Mouse (Mus musculus) frontal cortex, adult (tissue): ENCODE results near the gene Hbb-bh1.
A peak's percentile ranks its signal among the peaks of the same experiment; 100 is the strongest.
"Not testable (repeated sequence)": the region's sequence is repeated elsewhere in the genome, so short reads cannot be mapped to it uniquely, and the experiment has no call there.

Source experiments
- ATAC-seq: cut with Nextera tagmentation; 2 replicates; pipeline ENCODE4 v1.9.2; 2017; ENCODE audit warnings: mild to moderate bottlenecking, moderate library complexity, mixed read lengths; ENCODE audit not compliant: low TSS enrichment

The Hbb-bh1 gene

DNA sequence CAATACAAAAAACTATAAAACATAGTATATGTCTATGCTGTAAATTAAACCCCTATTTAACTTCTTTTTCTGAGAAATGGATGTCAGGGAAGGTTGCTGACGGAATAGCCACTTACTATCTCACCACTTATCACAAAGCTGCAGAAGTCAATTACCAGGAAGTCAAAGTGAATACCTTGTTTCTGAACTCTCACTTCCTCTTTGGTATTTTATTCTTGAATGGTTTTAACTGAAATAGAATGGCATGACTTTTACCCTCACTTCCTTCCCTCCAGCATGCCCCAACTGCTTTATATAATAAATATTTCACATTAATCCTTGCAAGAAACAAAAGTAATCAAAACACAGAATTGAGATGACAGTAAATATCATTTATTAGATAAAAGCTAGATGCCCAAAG, 30.8 kb downstream of the Hbb-bh1 start:
- no peak for ATAC-seq

DNA sequence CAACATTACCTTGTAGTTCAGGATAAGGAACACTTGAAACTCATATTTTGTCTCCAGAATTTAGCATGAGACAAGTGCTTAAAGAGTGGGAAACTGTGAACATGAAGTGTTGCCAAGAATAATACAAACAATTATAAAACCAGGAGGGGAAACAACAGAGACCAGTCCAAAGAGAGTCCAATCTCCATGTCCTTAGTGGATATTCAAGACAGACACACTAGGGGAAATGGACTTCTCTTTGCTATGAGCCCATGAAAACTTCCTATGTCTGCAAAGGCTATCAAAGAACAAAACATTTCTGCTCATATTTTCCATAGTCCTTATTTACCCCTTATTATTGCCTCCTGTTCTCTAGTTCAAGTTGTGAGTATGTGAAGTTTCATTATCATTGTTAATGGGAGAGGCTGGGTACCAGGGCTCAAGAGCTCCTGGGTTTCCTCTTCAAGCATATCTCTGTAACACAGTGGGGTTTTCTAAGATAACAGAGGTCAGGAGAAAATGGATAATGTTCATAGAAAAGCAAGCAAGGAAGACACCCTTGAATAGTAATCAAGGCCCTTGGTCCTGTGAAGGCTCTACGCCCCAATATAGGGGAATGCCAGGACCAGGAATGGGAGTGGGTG, 31.6 kb downstream of the Hbb-bh1 start:
- no peak for ATAC-seq

DNA sequence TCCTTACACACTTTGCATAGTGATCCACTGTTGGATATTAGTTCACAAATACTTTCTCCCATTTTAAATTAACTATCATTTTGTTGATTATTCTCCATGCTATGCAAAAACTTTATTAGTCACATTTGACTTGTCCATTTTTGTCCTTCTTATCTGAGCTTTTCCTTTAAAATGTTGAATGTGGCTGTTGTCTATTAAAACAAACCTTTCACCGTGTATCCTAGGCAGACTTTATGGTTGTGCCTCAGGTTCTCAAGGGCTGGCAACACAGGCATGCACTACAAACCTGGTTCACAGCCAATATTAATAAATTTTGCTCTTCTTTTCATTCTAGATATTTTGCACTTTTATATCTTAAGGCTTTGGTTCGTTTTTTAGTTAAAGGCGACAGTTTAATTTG, 32.2 kb downstream of the Hbb-bh1 start:
- ATAC-seq, result no peak

DNA sequence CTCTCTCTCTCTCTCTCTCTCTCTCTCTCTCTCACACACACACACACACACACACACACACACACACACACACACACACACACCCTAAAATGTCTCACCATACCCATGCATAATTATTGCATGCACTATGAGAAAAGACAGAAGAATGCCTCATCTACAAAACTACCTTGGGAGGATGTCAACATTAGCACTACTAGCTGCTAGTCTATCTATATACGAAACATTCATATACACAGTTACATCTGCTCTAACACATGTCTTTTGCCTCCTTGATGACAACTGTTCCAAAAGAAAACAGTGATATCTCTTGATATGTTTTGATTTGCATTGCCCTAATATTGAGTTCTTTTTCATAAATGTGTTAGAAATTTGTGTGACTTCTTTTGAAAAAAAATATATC, 32.7 kb downstream of the Hbb-bh1 start:
- no peak for ATAC-seq

DNA sequence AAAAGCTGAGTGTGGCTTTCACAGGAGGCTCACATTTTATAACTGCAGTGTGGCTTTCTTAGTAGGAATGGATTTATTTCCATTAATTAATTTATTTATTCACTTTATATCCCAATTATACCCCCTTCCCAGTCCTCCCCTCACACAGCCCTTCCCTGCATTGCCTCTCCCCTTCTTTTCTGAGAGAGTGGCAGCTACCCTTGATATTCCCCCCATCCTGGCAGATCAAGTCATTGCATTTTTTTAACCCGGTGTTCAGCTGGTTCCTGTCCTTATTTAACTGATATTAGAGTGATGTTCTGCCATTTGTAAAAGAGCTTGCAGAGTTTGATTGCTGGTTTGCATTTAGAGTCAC, 33.2 kb downstream of the Hbb-bh1 start:
- ATAC-seq, result no peak

DNA sequence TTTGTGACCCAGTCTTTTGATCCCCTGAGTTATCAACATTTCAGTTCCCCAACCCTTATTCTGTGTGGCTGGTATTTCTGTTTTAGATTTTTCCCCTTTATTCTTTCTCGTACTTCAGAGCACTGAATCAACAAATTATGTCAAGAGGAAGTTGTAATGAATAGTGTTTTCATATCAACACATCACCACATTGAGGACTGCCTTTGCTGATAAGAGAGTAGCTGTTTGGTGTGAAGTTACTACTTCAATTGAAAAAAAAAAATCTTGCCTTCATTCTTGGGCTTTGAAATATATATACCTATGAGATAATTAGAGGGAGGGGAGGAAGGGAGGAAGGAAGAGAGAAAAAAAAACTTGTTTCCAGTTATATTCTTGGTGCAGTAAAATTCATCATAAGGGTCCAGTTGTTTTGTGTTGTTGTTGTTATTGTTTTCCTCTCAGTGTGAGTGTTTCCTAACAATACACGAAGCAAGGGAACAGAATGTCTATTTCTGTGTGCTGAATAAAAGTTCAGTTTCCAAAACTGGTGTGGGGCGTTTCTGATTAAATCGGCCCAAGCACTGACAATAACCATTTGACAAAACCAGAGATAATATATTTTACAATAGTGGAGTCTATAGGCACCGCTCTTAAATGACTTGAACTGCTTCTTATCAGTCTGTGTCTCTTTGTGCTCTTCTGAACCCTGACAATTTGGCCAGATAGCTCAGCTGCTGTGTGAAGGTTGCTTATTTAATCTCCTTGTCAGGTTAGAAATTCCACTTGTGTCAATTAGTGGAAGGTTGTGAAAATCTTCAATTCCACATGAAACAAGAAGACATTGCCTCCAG, 33.8 kb downstream of the Hbb-bh1 start:
- ATAC-seq, result no peak

DNA sequence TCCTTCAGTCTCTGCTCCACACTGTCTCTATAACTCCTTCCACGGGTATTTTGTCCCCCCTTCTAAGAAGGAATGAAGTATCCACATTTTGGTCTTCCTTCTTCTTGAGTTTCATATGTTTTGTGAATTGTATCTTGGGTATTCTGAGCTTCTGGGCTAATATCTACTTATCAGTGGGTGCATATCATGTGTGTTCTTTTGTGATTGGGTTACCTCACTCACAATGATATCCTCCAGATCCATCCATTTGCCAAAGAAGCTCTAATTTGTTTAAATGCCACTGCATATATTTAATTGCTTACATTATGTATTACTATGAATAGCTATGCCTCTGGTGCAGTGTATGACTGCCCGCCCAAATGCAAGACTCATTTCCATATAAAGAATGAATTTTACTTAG, 34.8 kb downstream of the Hbb-bh1 start:
- not testable (repeated sequence) for ATAC-seq

DNA sequence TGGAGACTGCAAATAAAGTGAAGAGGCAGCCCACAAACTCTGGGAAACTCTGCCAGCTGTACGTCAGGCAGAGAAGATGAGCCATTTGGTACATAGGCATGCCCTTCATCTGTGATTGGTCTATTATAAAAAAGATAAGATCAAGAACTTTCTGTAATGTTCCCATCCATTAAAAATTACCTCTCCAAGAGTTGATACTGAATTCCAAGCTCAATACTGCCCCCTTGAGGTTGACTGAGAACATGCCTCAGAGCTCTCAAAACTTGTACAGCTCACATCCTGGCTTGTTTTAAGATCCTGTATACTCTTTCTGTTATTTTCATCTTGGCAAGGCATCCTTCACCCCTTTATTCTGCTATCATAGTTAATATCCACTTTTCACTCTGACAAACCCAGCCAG, 36.1 kb downstream of the Hbb-bh1 start:
- ATAC-seq, result peak; percentile 62

DNA sequence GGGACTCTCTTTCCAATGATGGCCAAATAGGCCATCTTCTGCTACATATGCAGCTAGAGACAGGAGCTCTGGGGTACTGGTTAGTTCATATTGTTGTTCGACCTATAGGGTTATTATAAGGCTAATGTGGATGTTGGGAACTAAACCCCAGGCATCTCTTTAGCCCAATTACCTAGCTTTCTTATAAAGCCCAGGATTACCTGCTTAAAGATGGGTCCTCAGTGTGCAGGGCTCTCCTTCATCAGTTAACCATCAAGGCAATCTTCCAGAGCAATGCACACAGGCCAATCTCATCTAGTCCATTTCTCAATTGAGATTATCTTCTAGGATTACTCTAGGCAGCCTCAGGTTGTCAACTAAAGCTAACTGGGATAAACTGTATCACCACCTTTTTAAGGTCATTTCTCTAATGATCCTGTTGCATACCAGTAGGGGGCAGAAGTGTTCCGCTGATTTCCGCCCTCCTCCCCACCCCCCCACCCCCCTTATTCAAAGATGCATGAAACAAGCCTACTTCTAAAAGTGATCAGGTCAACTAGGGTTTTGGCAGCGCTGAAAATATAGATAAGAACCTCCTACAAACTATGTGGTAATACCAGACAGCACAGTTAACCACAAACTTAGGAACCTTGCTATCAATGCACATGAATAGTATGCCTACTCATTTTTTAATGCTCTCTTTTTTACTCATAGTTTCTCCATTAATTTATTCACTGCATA, 50.1 kb downstream of the Hbb-bh1 start:
- no peak for ATAC-seq

DNA sequence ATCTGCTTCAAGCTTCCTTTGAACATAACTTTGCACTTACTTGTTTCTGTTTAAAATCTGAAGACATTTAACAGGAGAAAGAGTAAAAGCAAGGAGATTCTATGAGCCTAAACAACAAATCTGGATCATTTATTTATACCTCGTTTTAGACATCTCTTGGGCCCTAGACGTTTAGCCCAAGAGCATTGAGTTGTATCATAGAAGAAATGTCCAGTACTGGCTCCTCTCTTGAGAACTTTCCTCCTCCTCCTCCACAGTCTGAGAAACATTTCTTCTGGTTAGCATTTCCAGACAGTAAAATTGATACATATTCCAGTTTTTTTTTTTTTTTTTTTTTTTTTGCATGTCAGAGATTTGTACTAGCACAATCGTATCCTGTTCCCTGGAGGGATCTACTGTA, 51.2 kb downstream of the Hbb-bh1 start, which contains the start of gene Olfr67:
Gene Olfr67 (minus strand): TSS at position 101 of the 400 bp plus-strand sequence.
- ATAC-seq, result no peak
